Mouse (Mus musculus) erythroblast, embryonic 14.5 days (primary cell): ENCODE data around the gene Rmdn3. TPM values are rescaled to one million over a fixed set of nuclear protein-coding genes. Genes with fewer than 3 reads are reported as not detected.

Experiments
- H3K27me3 ChIP-seq: 2 replicates; pipeline ENCODE4 v1.6.1; 2012; ENCODE audit warnings: inconsistent platforms; ENCODE audit not compliant: control insufficient read depth
- H3K36me3 ChIP-seq: 2 replicates; pipeline ENCODE4 v1.6.1; 2012; ENCODE audit warnings: mild to moderate bottlenecking, inconsistent platforms; ENCODE audit not compliant: control insufficient read depth
- H3K4me1 ChIP-seq: 2 replicates; pipeline ENCODE4 v1.6.1; 2012; ENCODE audit warnings: inconsistent platforms; ENCODE audit not compliant: control insufficient read depth
- H3K4me3 ChIP-seq: replicated peaks from 2 replicates; pipeline ENCODE3; 2012; ENCODE audit warnings: moderate library complexity, mild to moderate bottlenecking, inconsistent platforms
- H3K9me3 ChIP-seq: 2 replicates; pipeline ENCODE4 v1.6.1; 2012; ENCODE audit warnings: low read length, inconsistent platforms, mixed read lengths; ENCODE audit not compliant: control insufficient read depth
- GATA1 ChIP-seq: IDR thresholded peaks from 2 replicates; pipeline ENCODE4 v1.6.1; 2012; ENCODE audit warnings: low read length, inconsistent platforms, mixed read lengths
- TAL1 ChIP-seq: IDR thresholded peaks from 3 replicates; pipeline ENCODE4 v1.6.1; 2012; ENCODE audit warnings: low read length, inconsistent platforms, mixed read lengths
- polyA plus RNA-seq: library from polyadenylated mRNA; stranded (reverse); fragments of >175 nt; gene quantifications from 2 replicates; pipeline ENCODE4 v1.2.3, GENCODE M21; 2012

Rmdn3 gene
- 4.4 and 6.3 TPM in 2 replicates for polyA plus RNA-seq

GRCm38 (mm10) chr2:119156681-119157572 is at the start of gene Rmdn3:
Gene Rmdn3 (minus strand): TSS chr2:119157034.
- Histone ChIP-seq H3K36me3 (peaks cover 29% of the 10 kb centered on the region), H3K9me3 (no peaks in the 10 kb centered on the region), H3K4me3 (peak within 1 kb of the TSS; percentile 79), H3K4me1 (peaks cover 56% of the 10 kb centered on the region), H3K27me3 (peaks cover 12% of the 10 kb centered on the region)
- TF ChIP-seq GATA1: no peak
- no peak for TF ChIP-seq TAL1

- Histone ChIP-seq H3K4me3 (no peak overlapping the region), H3K9me3 (no peaks in the 10 kb centered on the region), H3K27me3 (no peaks in the 10 kb centered on the region), H3K4me1 (peaks cover 16% of the 10 kb centered on the region), H3K36me3 (no peaks in the 10 kb centered on the region)
- no peak for TF ChIP-seq GATA1
- no peak for TF ChIP-seq TAL1
These were observed 47.1 kb upstream of the Rmdn3 start for GRCm38 (mm10) chr2:119203871-119204460.

- TF ChIP-seq TAL1: no peak
- no peak for TF ChIP-seq GATA1
- Histone ChIP-seq H3K27me3 (no peaks in the 10 kb centered on the region), H3K36me3 (no peaks in the 10 kb centered on the region), H3K9me3 (no peaks in the 10 kb centered on the region), H3K4me3 (no peak overlapping the region), H3K4me1 (peaks cover 11% of the 10 kb centered on the region)
These were observed 46.1 kb upstream of the Rmdn3 start for GRCm38 (mm10) chr2:119202914-119203453.

- H3K4me1 ChIP-seq: peaks cover 7% of the 10 kb centered on the region
- no peaks in the 10 kb centered on the region for H3K36me3 ChIP-seq
- no peak overlapping the region for H3K4me3 ChIP-seq
- no peaks in the 10 kb centered on the region for H3K27me3 ChIP-seq
- no peaks in the 10 kb centered on the region for H3K9me3 ChIP-seq
- TF ChIP-seq TAL1 (no peak), GATA1 (no peak)
These were observed 42.1 kb upstream of the Rmdn3 start for GRCm38 (mm10) chr2:119198934-119199333.

GRCm38 (mm10) chr2:119198049-119198448 is 41.2 kb upstream of the Rmdn3 start:
- TF ChIP-seq TAL1: no peak
- TF ChIP-seq GATA1: no peak
- no peak overlapping the region for H3K4me3 ChIP-seq
- no peaks in the 10 kb centered on the region for H3K27me3 ChIP-seq
- no peaks in the 10 kb centered on the region for H3K9me3 ChIP-seq
- H3K4me1 ChIP-seq: peaks cover 7% of the 10 kb centered on the region
- no peaks in the 10 kb centered on the region for H3K36me3 ChIP-seq

- H3K9me3 ChIP-seq: no peaks in the 10 kb centered on the region
- H3K4me1 ChIP-seq: peaks cover 7% of the 10 kb centered on the region
- no peak for TF ChIP-seq GATA1
- TF ChIP-seq TAL1: no peak
- no peaks in the 10 kb centered on the region for H3K27me3 ChIP-seq
- H3K36me3 ChIP-seq: no peaks in the 10 kb centered on the region
- H3K4me3 ChIP-seq: no peak overlapping the region
These were observed 40.7 kb upstream of the Rmdn3 start for GRCm38 (mm10) chr2:119197493-119197892.

GRCm38 (mm10) chr2:119196316-119197108 is 39.7 kb upstream of the Rmdn3 start:
- Histone ChIP-seq H3K4me1 (peaks cover 7% of the 10 kb centered on the region), H3K4me3 (no peak overlapping the region), H3K36me3 (no peaks in the 10 kb centered on the region), H3K27me3 (no peaks in the 10 kb centered on the region), H3K9me3 (no peaks in the 10 kb centered on the region)
- TF ChIP-seq GATA1 (no peak), TAL1 (no peak)

GRCm38 (mm10) chr2:119194140-119194539 is 37.3 kb upstream of the Rmdn3 start:
- Histone ChIP-seq H3K9me3 (no peaks in the 10 kb centered on the region), H3K27me3 (no peaks in the 10 kb centered on the region), H3K4me1 (peaks cover 16% of the 10 kb centered on the region), H3K4me3 (no peak overlapping the region), H3K36me3 (no peaks in the 10 kb centered on the region)
- TF ChIP-seq TAL1 (no peak), GATA1 (no peak)

- peaks cover 4% of the 10 kb centered on the region for H3K36me3 ChIP-seq
- peaks cover 13% of the 10 kb centered on the region for H3K4me1 ChIP-seq
- TF ChIP-seq TAL1: no peak
- no peak for TF ChIP-seq GATA1
- H3K27me3 ChIP-seq: no peaks in the 10 kb centered on the region
- H3K9me3 ChIP-seq: no peaks in the 10 kb centered on the region
- no peak overlapping the region for H3K4me3 ChIP-seq
These were observed 34.1 kb upstream of the Rmdn3 start for GRCm38 (mm10) chr2:119190969-119191368.
